Mouse (Mus musculus) G1E (cell line): ENCODE measurements at regions not wholly inside any gene's neighbourhood (a gene's known extent, or its start where the extent isn't known, plus 50 kb on each side); places are given as distances from the start of the nearest gene placed in this dataset.

Experiments used
- ATAC-seq: 2 replicates; pipeline ENCODE4 v1.8.0; 2016; ENCODE audit warnings: mild to moderate bottlenecking; ENCODE audit not compliant: insufficient number of reproducible peaks, poor library complexity, low FRiP score, severe bottlenecking; ENCODE audit errors: extremely low read depth
- DNase-seq: peaks from one replicate; pipeline ENCODE4 v3.0.0; 2012; ENCODE audit warnings: low spot score
- H3K27me3 ChIP-seq: 2 replicates; pipeline ENCODE4 v1.6.1; 2012; ENCODE audit warnings: mild to moderate bottlenecking, low read length, inconsistent platforms; ENCODE audit not compliant: insufficient read depth
- H3K36me3 ChIP-seq: replicated peaks from 2 replicates; pipeline ENCODE3; 2012; ENCODE audit warnings: mild to moderate bottlenecking, inconsistent platforms
- H3K4me1 ChIP-seq: 2 replicates; pipeline ENCODE4 v1.6.1; 2012; ENCODE audit warnings: low read depth, low read length, inconsistent platforms, mixed read lengths; ENCODE audit not compliant: insufficient read depth
- H3K4me3 ChIP-seq: 2 replicates; pipeline ENCODE4 v1.5.1; 2012; ENCODE audit warnings: low read depth, mild to moderate bottlenecking, inconsistent platforms, low read length, moderate library complexity, mixed read lengths
- H3K9me3 ChIP-seq: replicated peaks from 2 replicates; pipeline ENCODE4 v1.6.1; 2012; ENCODE audit warnings: inconsistent platforms
- CTCF ChIP-seq: IDR thresholded peaks from 2 replicates; pipeline ENCODE4 v1.5.1; 2012; ENCODE audit warnings: low read depth, low read length, inconsistent platforms, mixed read lengths
- GATA1 ChIP-seq: IDR thresholded peaks from 2 replicates; pipeline ENCODE4 v1.6.1; 2012; ENCODE audit warnings: borderline replicate concordance, low read length, inconsistent platforms, mixed read lengths
- GATA2 ChIP-seq: IDR thresholded peaks from 2 replicates; pipeline ENCODE4 v1.6.1; 2012; ENCODE audit warnings: low read depth, low read length, inconsistent platforms, borderline replicate concordance
- POLR2AphosphoS5 ChIP-seq: IDR thresholded peaks from 2 replicates; pipeline ENCODE4 v1.6.1; 2012; ENCODE audit warnings: low read depth, low read length, inconsistent platforms; ENCODE audit not compliant: insufficient replicate concordance
- TAL1 ChIP-seq: conservative IDR thresholded peaks from 2 replicates; pipeline ENCODE4 v1.6.1; 2012; ENCODE audit warnings: low read depth, low read length, inconsistent platforms, mixed read lengths

GRCm38 (mm10) chr13:85848276-85848675 lies 198.4 kb downstream of the Cox7c start:
- no peak for ATAC-seq
- no peaks in the 10 kb centered on the region for H3K4me1 ChIP-seq
- TF ChIP-seq GATA2 (no peak), GATA1 (no peak), TAL1 (no peak), CTCF (no peak), POLR2AphosphoS5 (no peak)
- no peak overlapping the region for H3K4me3 ChIP-seq
- no peaks in the 10 kb centered on the region for H3K36me3 ChIP-seq
- no peaks in the 10 kb centered on the region for H3K9me3 ChIP-seq
- no peaks in the 10 kb centered on the region for H3K27me3 ChIP-seq
- DNase-seq: no peak

- Histone ChIP-seq H3K4me1 (no peaks in the 10 kb centered on the region), H3K36me3 (no peaks in the 10 kb centered on the region), H3K4me3 (no peak overlapping the region), H3K27me3 (no peaks in the 10 kb centered on the region), H3K9me3 (no peaks in the 10 kb centered on the region)
- DNase-seq: no peak
- TF ChIP-seq GATA2: no peak
- no peak for TF ChIP-seq CTCF
- TF ChIP-seq TAL1: no peak
- TF ChIP-seq POLR2AphosphoS5: no peak
- TF ChIP-seq GATA1: no peak
- no peak for ATAC-seq
Measured at GRCm38 (mm10) chr13:85829894-85830293, 216.8 kb downstream of the Cox7c start.
